Mouse (Mus musculus) C2C12 (cell line): ENCODE measurements around the gene Marcksl1.

Experiments used
- CTCF ChIP-seq: IDR thresholded peaks from one replicate; pipeline ENCODE4 v1.5.1; 2011; ENCODE audit not compliant: control insufficient read depth, insufficient read depth, insufficient read length
- MAX ChIP-seq: IDR thresholded peaks from one replicate; pipeline ENCODE4 v1.6.1; 2011; ENCODE audit warnings: mild to moderate bottlenecking, control low read depth
- MYOD1 ChIP-seq: IDR thresholded peaks from one replicate; pipeline ENCODE4 v1.6.1; 2011; ENCODE audit warnings: low read depth; ENCODE audit not compliant: control insufficient read depth, insufficient read length

GRCm38 (mm10) chr4:129558321-129558955 lies 45.1 kb downstream of the Marcksl1 start:
- no peak for TF ChIP-seq CTCF
- TF ChIP-seq MYOD1, result no peak
- TF ChIP-seq MAX, result no peak
